Mouse (Mus musculus) cortical plate, adult 2 months (tissue): ENCODE data around the gene Heg1. TPM values are rescaled to one million over a fixed set of nuclear protein-coding genes. Genes with fewer than 3 reads are reported as not detected.
A peak's percentile ranks its signal among the peaks of the same experiment; 100 is the strongest.

Experiments used
- H3K27ac ChIP-seq: fragments of 200-500 bp; 2 replicates; pipeline ENCODE4 v1.5.1; 2012; ENCODE audit warnings: low read length, control low read depth, inconsistent platforms; ENCODE audit not compliant: insufficient read depth
- H3K4me1 ChIP-seq: fragments of 200-500 bp; 2 replicates; pipeline ENCODE4 v1.6.1; 2011; ENCODE audit warnings: low read length; ENCODE audit not compliant: control insufficient read depth, insufficient read depth
- H3K4me3 ChIP-seq: fragments of 200-500 bp; 2 replicates; pipeline ENCODE4 v1.5.1; 2011; ENCODE audit warnings: mild to moderate bottlenecking, low read length, control low read depth; ENCODE audit not compliant: insufficient read depth
- CTCF ChIP-seq: fragments of 200-500 bp; IDR thresholded peaks from 2 replicates; pipeline ENCODE4 v1.5.1; 2011; ENCODE audit warnings: mild to moderate bottlenecking, control low read depth, low read length; ENCODE audit not compliant: insufficient read depth; ENCODE audit errors: extremely low read depth
- POLR2A ChIP-seq: fragments of 200-500 bp; IDR thresholded peaks from 2 replicates; pipeline ENCODE4 v1.6.1; 2011; ENCODE audit warnings: mild to moderate bottlenecking, low read length, control low read depth; ENCODE audit not compliant: insufficient read depth; ENCODE audit errors: extremely low read depth
- polyA plus RNA-seq: library from polyadenylated mRNA; depleted of rRNA; stranded (reverse); fragments of >200 nt; gene quantifications from 2 replicates; pipeline ENCODE4 v1.2.3, GENCODE M21; 2012; rRNA removed

Heg1 gene
- 17.0 and 17.5 TPM in 2 replicates for polyA plus RNA-seq

DNA sequence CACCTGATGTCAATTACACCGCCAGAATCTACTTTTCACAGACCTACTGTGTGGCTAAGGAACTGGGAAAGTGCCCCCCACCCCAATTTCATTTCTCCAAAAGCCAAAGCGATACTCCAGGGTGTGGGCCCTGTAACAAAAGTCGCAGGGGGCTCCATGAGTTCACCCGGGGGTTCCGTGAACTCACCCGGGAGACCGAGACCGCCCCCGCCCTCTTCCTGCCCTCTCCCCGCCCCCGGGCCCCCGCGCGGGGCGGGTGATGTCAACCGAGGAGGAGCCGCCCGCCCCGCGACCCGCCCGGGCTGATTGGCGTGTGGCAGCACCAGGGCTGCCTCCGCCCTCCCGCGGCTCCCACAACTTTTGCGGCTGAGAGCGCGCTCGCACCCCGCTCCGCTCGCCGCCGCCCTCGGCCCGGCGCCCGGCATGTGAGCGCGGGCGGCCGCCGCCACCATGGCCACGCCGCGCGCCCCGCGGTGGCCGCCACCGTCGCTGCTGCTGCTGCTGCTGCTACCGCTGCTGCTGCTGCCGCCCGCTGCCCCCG is at the start of gene Heg1:
Heg1 (plus strand) TSS at position 209 of the 541 bp plus-strand sequence.
- Histone ChIP-seq H3K27ac (peak within 1 kb of the TSS; percentile 89), H3K4me1 (no peaks in the 10 kb centered on the region), H3K4me3 (peak within 1 kb of the TSS; percentile 36)
- TF ChIP-seq CTCF (no peak), POLR2A (peak; percentile 41; the same call in 1 of the 2 replicates)

DNA sequence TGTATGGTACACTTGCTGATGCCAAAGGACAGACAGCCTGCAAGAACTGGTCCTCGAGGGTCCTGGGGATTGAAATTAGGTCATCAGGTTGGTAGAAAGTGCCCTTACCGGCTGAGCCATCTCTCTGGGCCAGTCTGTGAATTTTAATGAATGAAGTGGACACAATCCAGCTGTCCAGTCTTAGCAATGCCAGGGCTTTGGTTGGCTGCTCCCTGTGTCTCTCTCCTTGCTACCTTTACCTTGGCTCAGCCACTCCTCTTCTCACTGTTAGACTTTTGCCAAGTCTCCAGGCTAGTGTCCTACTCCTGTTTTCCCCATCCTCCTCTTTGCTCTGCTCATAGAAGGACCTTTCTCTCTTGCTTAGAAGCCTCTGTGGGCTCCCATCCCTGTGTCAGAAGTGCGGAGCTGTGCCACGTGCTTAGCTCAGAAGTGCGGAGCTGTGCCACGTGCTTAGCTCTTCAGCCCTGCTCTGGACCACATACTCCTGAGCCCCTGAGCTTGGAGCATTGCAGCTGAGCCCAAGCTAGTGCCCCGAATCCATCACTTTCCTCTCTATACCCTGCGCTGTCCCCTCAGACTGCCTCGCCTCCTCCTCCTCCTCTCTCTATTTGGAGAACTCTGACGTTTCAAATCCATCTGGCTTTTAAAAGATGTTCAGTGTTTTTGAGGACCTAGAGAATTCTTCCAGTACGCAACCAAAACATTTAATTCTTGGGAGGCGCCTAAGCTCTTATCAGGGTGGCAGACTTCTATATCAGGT is 48.2 kb upstream of the Heg1 start:
- H3K4me1 ChIP-seq = peaks cover 5% of the 10 kb centered on the region; the same call in 1 of the 2 replicates
- H3K27ac ChIP-seq = no peak overlapping the region
- TF ChIP-seq CTCF (no peak), POLR2A (0 out of 2 replicates have a peak, but pooled peaks have one; percentile 10)
- no peak overlapping the region for H3K4me3 ChIP-seq

DNA sequence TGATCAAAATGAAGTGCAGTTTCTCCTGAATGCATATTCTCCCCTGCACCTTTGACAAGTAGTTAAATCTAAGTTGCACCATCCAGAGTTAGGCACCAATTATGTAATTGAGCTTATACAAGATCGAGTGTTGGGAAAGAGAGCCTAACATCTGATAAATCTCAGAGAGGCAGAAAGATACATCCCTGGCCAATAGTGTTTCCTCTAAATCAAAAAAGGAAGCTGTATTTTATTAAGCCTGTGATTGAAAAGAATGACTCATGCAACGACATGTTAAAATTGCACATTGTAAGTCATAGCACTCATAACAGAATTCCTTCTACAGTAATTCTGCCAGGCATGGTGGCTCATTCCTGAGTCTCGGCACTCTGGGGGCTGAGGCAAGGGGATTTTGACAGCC is 42.4 kb upstream of the Heg1 start:
- H3K4me1 ChIP-seq = no peaks in the 10 kb centered on the region; the same call in 1 of the 2 replicates
- H3K27ac ChIP-seq = peak overlapping the region; percentile 46; the same call in 1 of the 2 replicates
- no peak overlapping the region for H3K4me3 ChIP-seq
- no peak for TF ChIP-seq CTCF
- TF ChIP-seq POLR2A = no peak

DNA sequence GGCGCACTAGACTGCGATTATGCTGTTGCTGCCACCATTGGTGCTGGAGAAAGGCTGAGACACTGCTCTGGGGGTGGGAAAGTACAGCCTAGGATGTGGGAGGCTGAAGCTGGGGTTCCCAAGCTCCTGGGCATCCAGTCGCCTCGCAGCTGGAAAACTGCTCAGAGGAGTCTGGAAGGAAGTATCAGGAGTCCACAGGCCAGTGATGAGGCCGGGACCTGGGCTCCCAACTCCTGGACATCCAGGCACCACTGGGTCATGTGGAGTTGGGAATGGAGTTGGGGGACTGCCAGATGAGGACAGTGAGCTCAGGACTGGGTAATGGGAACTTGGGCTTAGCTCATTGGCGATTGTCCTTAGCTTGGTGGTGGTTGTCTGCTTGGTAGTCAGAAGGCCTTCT is 31.1 kb upstream of the Heg1 start:
- TF ChIP-seq POLR2A (no peak), CTCF (no peak)
- H3K4me3 ChIP-seq = no peak overlapping the region
- no peak overlapping the region for H3K27ac ChIP-seq

DNA sequence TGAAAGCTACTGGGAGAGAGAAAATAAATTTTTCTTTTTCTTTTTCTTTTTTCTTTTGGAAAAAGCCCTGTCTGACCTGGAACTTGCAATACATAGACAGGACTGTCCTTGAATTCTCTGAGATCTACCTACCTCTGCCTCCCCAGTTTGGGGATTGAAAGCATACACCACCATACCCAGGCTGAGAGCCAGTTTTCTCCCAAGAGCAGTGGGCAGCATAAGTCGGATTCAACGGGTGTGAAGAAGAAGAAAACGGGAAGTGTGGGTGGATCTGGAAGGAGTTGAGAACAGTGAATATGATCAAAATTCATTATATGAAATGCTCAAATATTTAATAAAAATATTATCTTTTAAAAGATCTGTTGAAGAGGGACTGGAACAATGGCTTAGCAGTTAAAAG is 28.7 kb upstream of the Heg1 start:
- no peak for TF ChIP-seq POLR2A
- no peak for TF ChIP-seq CTCF
- H3K27ac ChIP-seq = no peak overlapping the region
- H3K4me1 ChIP-seq = peaks cover 2% of the 10 kb centered on the region; the same call in 1 of the 2 replicates
- H3K4me3 ChIP-seq = no peak overlapping the region

More for the DNA sequence above, 31.1 kb upstream of the Heg1 start:
- H3K4me1 ChIP-seq = peaks cover 2% of the 10 kb centered on the region; the same call in 1 of the 2 replicates

DNA sequence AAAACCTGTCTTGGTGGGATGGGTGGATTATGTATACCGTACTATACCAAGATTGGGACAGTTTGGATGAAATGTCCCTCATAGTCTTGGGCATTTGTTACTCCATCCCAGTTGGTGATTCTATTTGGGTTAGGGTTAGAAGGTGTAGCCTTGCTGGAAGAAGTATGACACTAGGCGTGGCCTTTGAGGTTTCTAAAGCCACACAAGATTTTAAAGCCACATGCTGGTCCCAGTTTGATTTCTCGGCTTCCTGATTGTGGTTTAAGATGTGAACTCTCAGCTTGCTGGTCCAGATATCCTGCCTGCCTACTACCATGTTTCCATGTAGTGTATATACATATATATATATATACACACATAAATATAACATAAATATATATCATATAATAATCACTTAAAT is 27.0 kb upstream of the Heg1 start:
- H3K4me1 ChIP-seq = peaks cover 2% of the 10 kb centered on the region; the same call in 1 of the 2 replicates
- H3K4me3 ChIP-seq = no peak overlapping the region
- no peak overlapping the region for H3K27ac ChIP-seq
- TF ChIP-seq POLR2A = no peak
- no peak for TF ChIP-seq CTCF

DNA sequence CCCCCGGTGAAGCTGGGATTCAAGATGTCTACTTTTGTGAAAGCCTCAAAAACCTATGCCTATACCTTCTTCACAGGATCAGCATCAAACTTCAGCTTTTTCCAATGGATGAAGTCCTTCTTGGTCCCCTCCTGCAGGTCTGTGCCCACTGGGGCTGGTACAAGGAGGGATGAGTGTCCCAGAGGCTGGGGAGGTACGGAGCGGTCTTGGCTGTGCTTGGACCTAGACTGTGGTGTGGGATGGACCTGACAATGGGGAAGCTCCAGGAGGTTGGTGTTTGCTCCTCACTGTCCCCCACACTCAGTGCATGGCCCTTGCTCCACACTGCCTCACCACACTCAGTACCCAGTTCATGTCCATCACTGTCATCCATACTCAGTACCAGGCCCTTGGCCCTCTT is 26.0 kb upstream of the Heg1 start:
- Histone ChIP-seq H3K4me3 (no peak overlapping the region), H3K4me1 (peaks cover 2% of the 10 kb centered on the region; the same call in 1 of the 2 replicates), H3K27ac (no peak overlapping the region)
- TF ChIP-seq POLR2A = no peak
- TF ChIP-seq CTCF = no peak

DNA sequence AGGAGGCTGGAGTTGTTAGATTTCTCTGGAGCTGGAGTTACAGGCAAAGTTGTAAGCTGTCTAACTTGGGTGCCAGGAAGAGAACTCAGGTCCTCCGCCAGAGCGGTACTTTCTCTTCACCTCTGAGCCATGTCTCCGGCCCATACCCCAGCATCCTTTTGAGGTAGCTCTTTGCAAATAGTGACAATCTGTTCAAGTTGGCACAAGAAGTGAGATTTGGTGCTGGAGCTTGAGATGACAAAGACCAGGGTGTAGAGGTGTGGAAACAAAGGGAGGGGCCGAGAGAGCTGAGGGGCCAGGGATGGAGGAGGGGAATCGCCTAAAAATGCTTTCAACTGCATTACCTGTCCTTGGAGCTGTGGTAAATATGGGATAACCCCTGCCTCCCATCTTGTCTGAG is 24.6 kb upstream of the Heg1 start:
- H3K4me3 ChIP-seq = no peak overlapping the region
- no peak overlapping the region for H3K27ac ChIP-seq
- TF ChIP-seq POLR2A (no peak), CTCF (no peak)
- H3K4me1 ChIP-seq = peaks cover 2% of the 10 kb centered on the region; the same call in 1 of the 2 replicates

DNA sequence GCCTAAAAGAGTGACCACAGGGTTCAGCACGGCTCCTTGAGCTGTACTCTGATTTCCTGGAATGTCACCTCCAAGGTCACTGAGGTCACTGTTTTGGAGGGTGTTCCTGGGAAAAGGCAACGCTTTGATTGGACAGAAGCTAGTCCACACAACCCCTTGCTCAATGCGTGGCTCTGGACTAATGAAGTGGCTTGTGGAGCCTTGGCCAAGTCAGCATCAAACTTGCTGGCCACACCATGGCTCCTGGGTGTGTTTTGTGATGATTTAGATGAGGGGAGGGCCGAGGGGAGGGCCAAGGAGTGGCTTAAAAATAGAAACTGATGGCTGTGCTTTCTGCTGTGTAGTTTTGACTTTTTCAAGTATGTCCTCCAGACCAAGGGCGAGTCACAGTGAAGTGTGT is 24.0 kb upstream of the Heg1 start:
- TF ChIP-seq POLR2A (no peak), CTCF (no peak)
- no peak overlapping the region for H3K4me3 ChIP-seq
- H3K4me1 ChIP-seq = peaks cover 1% of the 10 kb centered on the region; the same call in 1 of the 2 replicates
- H3K27ac ChIP-seq = no peak overlapping the region

DNA sequence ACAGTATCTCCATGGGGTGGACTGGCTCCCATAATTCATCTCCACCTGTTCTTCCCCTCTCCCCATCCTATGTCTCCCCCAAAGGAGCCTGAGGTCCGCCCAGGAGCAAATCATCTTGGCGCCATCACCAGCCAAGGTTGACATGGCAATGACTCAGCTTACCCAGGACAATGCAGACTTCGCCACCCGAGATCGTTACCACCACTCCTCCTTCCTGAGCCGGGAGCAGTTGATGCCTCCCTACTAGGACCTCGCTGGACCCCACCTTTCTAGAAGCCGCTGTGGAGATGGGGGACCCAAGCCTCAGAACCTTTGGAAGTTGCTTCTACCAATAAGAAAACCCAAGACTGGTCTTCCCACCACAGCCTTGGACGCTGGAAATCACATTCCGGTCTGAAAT is 21.3 kb upstream of the Heg1 start:
- TF ChIP-seq POLR2A = no peak
- no peak for TF ChIP-seq CTCF

More for the DNA sequence above, 21.3 kb upstream of the Heg1 start:
- Histone ChIP-seq H3K4me1 (no peaks in the 10 kb centered on the region), H3K27ac (no peak overlapping the region), H3K4me3 (no peak overlapping the region)
